Mouse (Mus musculus): Measurements from ENCODE around the gene Map6.

- TF ChIP-seq CTCF (IDR thresholded peaks at IDR 0.05; ENCODE audit: extremely low read depth, insufficient read depth, insufficient read length, insufficient replicate concordance), result no peak
- no peak for TF ChIP-seq POLR2A (IDR thresholded peaks at IDR 0.05; ENCODE audit: low read depth, low read length)
Observed at GRCm38 (mm10) chr7:99340736-99341135, 73.5 kb downstream of the Map6 start.

Measured in spleen, adult 2 months (tissue).